13 mouse cellular contexts compared by ENCODE assay signal in the genomic region with DNA sequence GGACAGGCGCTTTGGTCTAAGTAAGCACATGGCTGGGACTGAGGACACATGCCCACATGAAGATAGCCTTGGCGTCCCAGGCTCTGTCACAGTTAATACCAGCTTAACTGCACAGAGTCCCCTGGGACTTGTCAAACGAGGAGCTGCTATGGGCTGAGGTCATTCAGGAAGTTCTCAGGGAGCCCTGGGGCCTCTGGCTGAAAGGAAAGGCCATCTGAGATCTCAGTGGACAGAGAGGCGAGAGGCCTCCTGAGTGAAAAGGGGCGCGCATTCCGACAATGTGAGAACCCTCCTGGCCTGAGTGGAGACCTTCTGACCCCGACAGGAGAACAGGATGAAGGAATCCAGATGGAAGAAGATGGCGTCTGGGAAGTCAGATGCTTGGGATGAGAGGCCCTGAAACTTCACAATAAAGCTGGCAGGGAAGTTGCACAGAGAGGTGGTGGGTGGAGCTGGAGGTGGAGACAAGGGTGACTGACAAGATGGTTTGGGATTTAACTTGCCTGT. TPM values are rescaled to one million over a fixed set of nuclear protein-coding genes. Genes with fewer than 3 reads are reported as not detected.
DNase-seq lines count a peak whose midpoint lies in the region; ATAC-seq and TF ChIP-seq lines count a peak whose summit lies in the region.
"Had no signal": no experiment of that assay in that cellular context is flagged by ENCODE, and none has a peak within 500 bp of the region (broad histone marks: within the 10 kb centered on the region; RNA-seq: fewer than 3 reads in every experiment).

No protein-coding gene starts in this region.

- no peaks in the 10 kb centered on the region for H3K27me3 ChIP-seq in lung, postnatal 0 days (replicated peaks; ENCODE audit: insufficient read depth, low read length)
- no peaks in the 10 kb centered on the region for H3K27me3 ChIP-seq in heart, embryonic 16.5 days (ENCODE audit: control insufficient read depth, insufficient read depth, low read length)
- no peaks in the 10 kb centered on the region for H3K27me3 ChIP-seq in stomach, embryonic 14.5 days (ENCODE audit: control insufficient read depth, insufficient read depth, low read length)
- no peaks in the 10 kb centered on the region for H3K27me3 ChIP-seq in intestine, postnatal 0 days (replicated peaks; ENCODE audit: control insufficient read depth, insufficient read depth, low read length)
- H3K27me3 ChIP-seq: hindbrain, embryonic 15.5 days; Patski had no signal

- 0 out of 2 replicates have a peak, but pooled peaks cover under 1% of the 10 kb centered on the region for H3K4me1 ChIP-seq in lung, postnatal 0 days (ENCODE audit: insufficient read depth, low read depth, low read length)
- H3K4me1 ChIP-seq in heart, embryonic 16.5 days (ENCODE audit: control insufficient read depth, insufficient read depth, low read length): peaks cover 7% of the 10 kb centered on the region
- H3K4me1 ChIP-seq in stomach, embryonic 14.5 days (ENCODE audit: control insufficient read depth, insufficient read depth, low read length): peaks cover 6% of the 10 kb centered on the region; the same call in 1 of the 2 replicates
- H3K4me1 ChIP-seq in intestine, postnatal 0 days (replicated peaks; ENCODE audit: control insufficient read depth, insufficient read depth, low read length): no peaks in the 10 kb centered on the region
- H3K4me1 ChIP-seq: hindbrain, embryonic 15.5 days had no signal

- 44% methylated on average over 9 of the region's 9 CpGs for whole genome bisulfite sequencing in lung, postnatal 0 days
- WGBS in heart, embryonic 16.5 days: 22% methylated on average over 9 of the region's 9 CpGs
- 38% methylated on average over 9 of the region's 9 CpGs for WGBS in stomach, embryonic 14.5 days
- WGBS in intestine, postnatal 0 days: 54% methylated on average over 9 of the region's 9 CpGs

- no peak overlapping the region for H3K9ac ChIP-seq in lung, postnatal 0 days (replicated peaks; ENCODE audit: low read depth)
- 0 out of 2 replicates have a peak overlapping the region, but pooled peaks have one; percentile 25 for H3K9ac ChIP-seq in heart, embryonic 16.5 days (ENCODE audit: low read length)
- no peak overlapping the region for H3K9ac ChIP-seq in stomach, embryonic 14.5 days (replicated peaks; ENCODE audit: low read depth, low read length)
- H3K9ac ChIP-seq in intestine, postnatal 0 days (ENCODE audit: low read depth, low read length): no peak overlapping the region
- H3K9ac ChIP-seq: hindbrain, embryonic 15.5 days; liver, embryonic 14.5 days had no signal

- no peak for TF ChIP-seq CTCF in lung, postnatal 0 days (IDR thresholded peaks at IDR 0.05)
- TF ChIP-seq CTCF in intestine, postnatal 0 days (IDR thresholded peaks at IDR 0.05; ENCODE audit: low read depth): no peak

- 0 out of 2 replicates have a peak, but pooled peaks have one; percentile 19 for ATAC-seq in lung, postnatal 0 days
- ATAC-seq in heart, embryonic 16.5 days (replicated peaks; ENCODE audit: extremely low read depth, insufficient read depth, low FRiP score): peak; percentile 72
- no peak for ATAC-seq in stomach, embryonic 14.5 days (ENCODE audit: insufficient number of reproducible peaks, insufficient read depth, low FRiP score, low read depth)
- no peak for ATAC-seq in intestine, postnatal 0 days
- ATAC-seq: Patski had no signal

- peak; percentile 91 for DNase-seq in heart, adult 11 months
- no peak for DNase-seq in heart, adult 18-20 months
- no peak for DNase-seq in lung, postnatal 0 days (ENCODE audit: low spot score)
- DNase-seq in lung, postnatal 25 days (ENCODE audit: low spot score): no peak
- DNase-seq in Muller cell, postnatal 12 days (ENCODE audit: inconsistent ontology term): no peak
- DNase-seq: adrenal gland, postnatal 25 days; cerebellum, adult 18-20 months had no signal

- H3K36me3 ChIP-seq in lung, postnatal 0 days (ENCODE audit: insufficient read depth, low read length): no peaks in the 10 kb centered on the region
- H3K36me3 ChIP-seq in heart, embryonic 16.5 days (ENCODE audit: control insufficient read depth, insufficient read depth): no peaks in the 10 kb centered on the region; the same call in 1 of the 2 replicates
- H3K36me3 ChIP-seq in stomach, embryonic 14.5 days (ENCODE audit: control insufficient read depth, insufficient read depth, low read length): no peaks in the 10 kb centered on the region
- H3K36me3 ChIP-seq in intestine, postnatal 0 days (ENCODE audit: control insufficient read depth, insufficient read depth): no peaks in the 10 kb centered on the region
- H3K36me3 ChIP-seq: hindbrain, embryonic 15.5 days had no signal

- no peak overlapping the region for H3K27ac ChIP-seq in lung, postnatal 0 days (ENCODE audit: low read length)
- peak overlapping the region; percentile 73 for H3K27ac ChIP-seq in heart, embryonic 16.5 days (ENCODE audit: low read length)
- H3K27ac ChIP-seq in stomach, embryonic 14.5 days (ENCODE audit: low read length): 0 out of 2 replicates have a peak overlapping the region, but pooled peaks have one; percentile 24
- H3K27ac ChIP-seq in intestine, postnatal 0 days (ENCODE audit: low read depth, low read length): no peak overlapping the region
- H3K27ac ChIP-seq: hindbrain, embryonic 15.5 days; liver, embryonic 14.5 days had no signal

- no peak for TF ChIP-seq EP300 in lung, postnatal 0 days (IDR thresholded peaks at IDR 0.05)

- H3K4me3 ChIP-seq in lung, postnatal 0 days (ENCODE audit: low read depth, low read length): no peak overlapping the region
- H3K4me3 ChIP-seq in heart, embryonic 16.5 days (ENCODE audit: low read length): no peak overlapping the region
- no peak overlapping the region for H3K4me3 ChIP-seq in stomach, embryonic 14.5 days (ENCODE audit: low read depth, low read length)
- no peak overlapping the region for H3K4me3 ChIP-seq in intestine, postnatal 0 days (ENCODE audit: low read depth, low read length)
- H3K4me3 ChIP-seq: hindbrain, embryonic 15.5 days had no signal

- no peak overlapping the region for H3K4me2 ChIP-seq in lung, postnatal 0 days (replicated peaks; ENCODE audit: low read depth, low read length)
- peak overlapping the region; percentile 12; the same call in 1 of the 2 replicates for H3K4me2 ChIP-seq in heart, embryonic 16.5 days (ENCODE audit: low read depth, low read length)
- no peak overlapping the region for H3K4me2 ChIP-seq in stomach, embryonic 14.5 days (replicated peaks; ENCODE audit: low read depth, low read length)
- no peak overlapping the region for H3K4me2 ChIP-seq in intestine, postnatal 0 days (replicated peaks; ENCODE audit: low read depth)
- H3K4me2 ChIP-seq: hindbrain, embryonic 15.5 days had no signal

- H3K9me3 ChIP-seq in lung, postnatal 0 days (ENCODE audit: low read length): no peaks in the 10 kb centered on the region
- no peaks in the 10 kb centered on the region for H3K9me3 ChIP-seq in heart, embryonic 16.5 days (replicated peaks; ENCODE audit: control insufficient read depth, low read length)
- H3K9me3 ChIP-seq in stomach, embryonic 14.5 days (ENCODE audit: control insufficient read depth, low read depth, low read length): no peaks in the 10 kb centered on the region
- H3K9me3 ChIP-seq in intestine, postnatal 0 days (ENCODE audit: control insufficient read depth): no peaks in the 10 kb centered on the region
- H3K9me3 ChIP-seq: hindbrain, embryonic 15.5 days had no signal

RNA-seq across cellular contexts. Expression of a gene that starts 22.2 kb away (rescaled TPM):
- total RNA-seq in heart, adult 18-20 months (2021): 1 to 10 TPM; 3.7 to 5.0 TPM
- 15.6 and 23.9 TPM in 2 replicates for polyA plus RNA-seq in lung, postnatal 0 days (2015; fragmentation: Nextera tagmentation; extraction: Ambion mirVana)
- polyA plus RNA-seq in heart, embryonic 16.5 days (2015; fragmentation: Nextera tagmentation; extraction: Ambion mirVana): 95.0 and 96.5 TPM in 2 replicates
- 59.1 and 72.9 TPM in 2 replicates for polyA plus RNA-seq in stomach, embryonic 14.5 days (2014; fragmentation: Nextera tagmentation; extraction: Ambion mirVana)
- polyA plus RNA-seq in intestine, postnatal 0 days (2015; fragmentation: Nextera tagmentation; extraction: Ambion mirVana): 8.8 and 11.4 TPM in 2 replicates

Comparison
In these comparisons a context has a peak if more than half of its experiments do, and no peak if none do; other contexts are left out.
1. ATAC-seq: peak in lung, postnatal 0 days (single experiment) and heart, embryonic 16.5 days (single experiment); none in stomach, embryonic 14.5 days (single experiment) and intestine, postnatal 0 days (single experiment).
2. H3K27ac ChIP-seq: peak in heart, embryonic 16.5 days (single experiment) and stomach, embryonic 14.5 days (single experiment); none in lung, postnatal 0 days (single experiment) and intestine, postnatal 0 days (single experiment).